Mouse (Mus musculus): ENCODE results near the gene Clec16a. TPM values are rescaled to one million over a fixed set of nuclear protein-coding genes. Genes with fewer than 3 reads are reported as not detected.

Gene Clec16a
- total and polyA plus RNA-seq, 3 experiments: 20.0 to 24.2 (median 20.5) TPM

DNA sequence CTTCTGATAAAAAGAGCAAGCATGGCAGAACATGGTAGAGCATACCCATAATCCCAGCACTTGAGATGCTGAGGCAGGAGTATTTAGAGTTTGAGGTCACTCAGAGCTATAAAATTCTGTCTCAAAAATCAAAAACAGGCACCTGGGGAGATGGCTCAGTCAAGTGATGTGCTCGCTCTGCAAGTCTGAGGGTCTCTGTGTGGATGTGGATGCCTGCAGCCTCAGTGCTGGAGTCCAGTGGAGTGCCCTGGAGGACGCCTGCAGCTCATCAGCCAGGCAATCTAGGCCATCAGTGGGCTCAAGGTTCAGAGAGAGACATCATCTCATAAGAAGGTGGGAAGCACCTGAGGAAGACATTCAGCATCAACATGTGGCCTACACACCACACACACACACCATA lies 137.4 kb downstream of the Clec16a start:
- Histone ChIP-seq H3K27ac (ENCODE audit: insufficient read depth, low read depth) (no peak overlapping the region), H3K36me3 (replicated peaks in 1 of 2; ENCODE audit: control insufficient read depth in 1 of 2, insufficient read depth in 1 of 2, low read length in 1 of 2) (no peaks in the 10 kb centered on the region), H3K4me1 (ENCODE audit: control insufficient read depth in 1 of 2, insufficient read depth in 2 of 2) (peaks cover 9 to 28% of the 10 kb centered on the region in 2 experiments; a peak in 3 of 4 replicates), H3K79me2 (replicated peaks; ENCODE audit: control insufficient read depth, extremely low read depth, insufficient read depth, poor library complexity, severe bottlenecking) (no peaks in the 10 kb centered on the region), H3K27me3 (replicated peaks) (no peaks in the 10 kb centered on the region), H3K4me2 (ENCODE audit: insufficient read depth, low read depth, poor library complexity, severe bottlenecking) (no peak overlapping the region), H3K9me3 (replicated peaks; ENCODE audit: low read length) (no peaks in the 10 kb centered on the region), H3K9ac (ENCODE audit: insufficient read depth, low read depth) (no peak overlapping the region), H3K4me3 (replicated peaks in 1 of 3; ENCODE audit: low read depth in 2 of 3, low read length in 2 of 3, poor library complexity in 1 of 3) (no peak overlapping the region)
- DNase-seq (ENCODE audit: extremely low read depth): no peak
- dilution Hi-C loops (cut with MboI; ENCODE audit: extremely low pct_ligation_motif_present, extremely low pct_unique_long_range_greater_than_20kb, low sequenced_read_pairs) (no loop called here), in situ Hi-C loops (cut with MboI; ENCODE audit: low pct_ligation_motif_present, low pct_unique_long_range_greater_than_20kb, low sequenced_read_pairs) (no loop called here)
- no peak for TF ChIP-seq ELF1 (IDR thresholded peaks at IDR 0.05; ENCODE audit: low read depth, low read length)
- TF ChIP-seq IRF4 (IDR thresholded peaks at IDR 0.05; ENCODE audit: low read depth, low read length): no peak
- TF ChIP-seq MAFK (IDR thresholded peaks at IDR 0.05; ENCODE audit: insufficient replicate concordance, low read length): no peak
- TF ChIP-seq ZNF384 (IDR thresholded peaks at IDR 0.05; ENCODE audit: low read depth, low read length): no peak
- no peak for TF ChIP-seq GABPA (IDR thresholded peaks at IDR 0.05; ENCODE audit: insufficient replicate concordance, low read depth, low read length)
- no peak for TF ChIP-seq POLR2A (IDR thresholded peaks at IDR 0.05; ENCODE audit: low read depth, low read length)
- TF ChIP-seq USF2 (conservative IDR thresholded peaks at IDR 0.05; ENCODE audit: low read depth, low read length): no peak
- no peak for TF ChIP-seq UBTF (IDR thresholded peaks at IDR 0.05; ENCODE audit: low read depth, low read length)
- TF ChIP-seq ETS1 (conservative IDR thresholded peaks at IDR 0.05; ENCODE audit: low read depth, low read length): no peak
- no peak for TF ChIP-seq NELFE (IDR thresholded peaks at IDR 0.05; ENCODE audit: low read depth, low read length)
- no peak for TF ChIP-seq ZC3H11A (IDR thresholded peaks at IDR 0.05; ENCODE audit: low read depth, low read length)
- no peak for TF ChIP-seq ZKSCAN1 (IDR thresholded peaks at IDR 0.05; ENCODE audit: borderline replicate concordance, low read depth, low read length)
- no peak for TF ChIP-seq TBP (conservative IDR thresholded peaks at IDR 0.05; ENCODE audit: low read depth, low read length)
- TF ChIP-seq JUND (conservative IDR thresholded peaks at IDR 0.05; ENCODE audit: low read depth, low read length): no peak
- no peak for TF ChIP-seq MAX (IDR thresholded peaks at IDR 0.05; ENCODE audit: low read length)
- TF ChIP-seq KAT2A (IDR thresholded peaks at IDR 0.05; ENCODE audit: insufficient replicate concordance, low read length): no peak
- no peak for TF ChIP-seq BHLHE40 (IDR thresholded peaks at IDR 0.05; ENCODE audit: low read depth, low read length)
- TF ChIP-seq MAZ (IDR thresholded peaks at IDR 0.05; ENCODE audit: low read depth, low read length): no peak
- TF ChIP-seq CHD1 (IDR thresholded peaks at IDR 0.05; ENCODE audit: low read depth, low read length): no peak

GRCm38 (mm10) chr16:10683193-10684000 lies 138.3 kb downstream of the Clec16a start:
- H3K4me1 ChIP-seq (ENCODE audit: control insufficient read depth in 1 of 2, insufficient read depth in 2 of 2): peaks cover 9 to 27% of the 10 kb centered on the region in 2 experiments; a peak in 3 of 4 replicates
- no peak for DNase-seq (ENCODE audit: extremely low read depth)
- H3K9ac ChIP-seq (ENCODE audit: insufficient read depth, low read depth): no peak overlapping the region
- no peaks in the 10 kb centered on the region for H3K36me3 ChIP-seq (replicated peaks in 1 of 2; ENCODE audit: control insufficient read depth in 1 of 2, insufficient read depth in 1 of 2, low read length in 1 of 2)
- no peak overlapping the region for H3K27ac ChIP-seq (ENCODE audit: insufficient read depth, low read depth)
- no peak overlapping the region for H3K4me3 ChIP-seq (replicated peaks in 1 of 3; ENCODE audit: low read depth in 2 of 3, low read length in 2 of 3, poor library complexity in 1 of 3)
- H3K4me2 ChIP-seq (ENCODE audit: insufficient read depth, low read depth, poor library complexity, severe bottlenecking): no peak overlapping the region
- in situ Hi-C loops (cut with MboI; ENCODE audit: low pct_ligation_motif_present, low pct_unique_long_range_greater_than_20kb, low sequenced_read_pairs) (no loop called here), dilution Hi-C loops (cut with MboI; ENCODE audit: extremely low pct_ligation_motif_present, extremely low pct_unique_long_range_greater_than_20kb, low sequenced_read_pairs) (no loop called here)
- H3K9me3 ChIP-seq (replicated peaks; ENCODE audit: low read length): no peaks in the 10 kb centered on the region
- H3K27me3 ChIP-seq (replicated peaks): no peaks in the 10 kb centered on the region
- H3K79me2 ChIP-seq (replicated peaks; ENCODE audit: control insufficient read depth, extremely low read depth, insufficient read depth, poor library complexity, severe bottlenecking): no peaks in the 10 kb centered on the region
- no peak for TF ChIP-seq RCOR1 (conservative IDR thresholded peaks at IDR 0.05; ENCODE audit: low read depth, low read length)
- 0 out of 2 replicates have a peak, but pooled peaks have one; percentile 13 for TF ChIP-seq EP300 (IDR thresholded peaks at IDR 0.05; ENCODE audit: low read length)
- no peak for TF ChIP-seq MAZ (IDR thresholded peaks at IDR 0.05; ENCODE audit: low read depth, low read length)
- TF ChIP-seq IRF4 (IDR thresholded peaks at IDR 0.05; ENCODE audit: low read depth, low read length): 0 out of 2 replicates have a peak, but pooled peaks have one; percentile 9
